Mouse (Mus musculus): ENCODE measurements at regions not wholly inside any gene's neighbourhood (a gene's known extent, or its start where the extent isn't known, plus 50 kb on each side); places are given as distances from the start of the nearest gene placed in this dataset.

GRCm38 (mm10) chr11:31814616-31815015 is 57.4 kb upstream of the Cpeb4 start:
- Histone ChIP-seq H3K36me3 (ENCODE audit: control insufficient read depth, insufficient read depth, low read length) (no peaks in the 10 kb centered on the region), H3K4me1 (replicated peaks; ENCODE audit: control insufficient read depth, insufficient read depth, low read length) (no peaks in the 10 kb centered on the region; the same call in 1 of the 2 replicates), H3K27me3 (replicated peaks; ENCODE audit: control insufficient read depth, insufficient read depth, low read length) (no peaks in the 10 kb centered on the region), H3K9me3 (ENCODE audit: control insufficient read depth, low read length) (no peaks in the 10 kb centered on the region), H3K4me2 (ENCODE audit: low read length) (no peak overlapping the region), H3K9ac (ENCODE audit: low read length) (no peak overlapping the region), H3K4me3 (ENCODE audit: low read depth, low read length) (no peak overlapping the region), H3K27ac (ENCODE audit: low read depth) (no peak overlapping the region)
- no peak for DNase-seq (ENCODE audit: low spot score)
- 85% methylated on average over 4 of the region's 4 CpGs for WGBS
- ATAC-seq (replicated peaks; ENCODE audit: low FRiP score, low TSS enrichment, low read depth) = no peak

GRCm38 (mm10) chr11:31815855-31816488 is 56.0 kb upstream of the Cpeb4 start:
- H3K27ac ChIP-seq (ENCODE audit: low read depth) = no peak overlapping the region
- H3K4me2 ChIP-seq (ENCODE audit: low read length) = no peak overlapping the region
- no peak for ATAC-seq (replicated peaks; ENCODE audit: low FRiP score, low TSS enrichment, low read depth)
- DNase-seq (ENCODE audit: low spot score) = no peak
- H3K27me3 ChIP-seq (replicated peaks; ENCODE audit: control insufficient read depth, insufficient read depth, low read length) = no peaks in the 10 kb centered on the region
- H3K4me1 ChIP-seq (replicated peaks; ENCODE audit: control insufficient read depth, insufficient read depth, low read length) = no peaks in the 10 kb centered on the region
- no peak overlapping the region for H3K4me3 ChIP-seq (ENCODE audit: low read depth, low read length)
- 78% methylated on average over 12 of the region's 12 CpGs for WGBS
- no peaks in the 10 kb centered on the region for H3K9me3 ChIP-seq (ENCODE audit: control insufficient read depth, low read length)
- no peak overlapping the region for H3K9ac ChIP-seq (ENCODE audit: low read length)
- no peaks in the 10 kb centered on the region for H3K36me3 ChIP-seq (ENCODE audit: control insufficient read depth, insufficient read depth, low read length)

DNA sequence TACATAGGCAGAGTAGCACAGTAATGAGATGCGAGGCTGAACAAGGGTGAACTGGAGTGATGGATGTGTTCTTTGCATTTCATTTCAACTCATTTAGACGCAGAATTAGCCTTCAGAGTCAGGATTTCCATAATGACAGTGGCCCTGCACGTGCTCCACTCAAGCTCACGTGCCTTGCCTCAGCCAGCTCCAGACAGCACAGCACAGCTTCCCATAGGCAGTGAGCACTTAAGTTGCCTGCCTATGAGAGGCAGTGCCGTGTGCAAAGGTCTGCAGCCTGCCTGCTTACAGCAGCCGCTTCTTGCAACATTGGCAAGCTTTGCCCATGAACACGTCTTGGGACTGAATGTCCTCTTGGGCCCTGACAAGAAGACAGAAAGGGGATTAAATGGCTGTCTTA is 54.0 kb upstream of the Cpeb4 start:
- no peak overlapping the region for H3K9ac ChIP-seq (ENCODE audit: low read length)
- H3K4me2 ChIP-seq (ENCODE audit: low read length) = no peak overlapping the region
- DNase-seq (ENCODE audit: low spot score) (no peak), ATAC-seq (replicated peaks; ENCODE audit: low FRiP score, low TSS enrichment, low read depth) (no peak)
- no peak overlapping the region for H3K4me3 ChIP-seq (ENCODE audit: low read depth, low read length)
- H3K9me3 ChIP-seq (ENCODE audit: control insufficient read depth, low read length) = no peaks in the 10 kb centered on the region
- H3K27me3 ChIP-seq (replicated peaks; ENCODE audit: control insufficient read depth, insufficient read depth, low read length) = no peaks in the 10 kb centered on the region
- H3K36me3 ChIP-seq (ENCODE audit: control insufficient read depth, insufficient read depth, low read length) = no peaks in the 10 kb centered on the region
- no peaks in the 10 kb centered on the region for H3K4me1 ChIP-seq (replicated peaks; ENCODE audit: control insufficient read depth, insufficient read depth, low read length)
- 76% methylated on average over 7 of the region's 7 CpGs for WGBS
- no peak overlapping the region for H3K27ac ChIP-seq (ENCODE audit: low read depth)

DNA sequence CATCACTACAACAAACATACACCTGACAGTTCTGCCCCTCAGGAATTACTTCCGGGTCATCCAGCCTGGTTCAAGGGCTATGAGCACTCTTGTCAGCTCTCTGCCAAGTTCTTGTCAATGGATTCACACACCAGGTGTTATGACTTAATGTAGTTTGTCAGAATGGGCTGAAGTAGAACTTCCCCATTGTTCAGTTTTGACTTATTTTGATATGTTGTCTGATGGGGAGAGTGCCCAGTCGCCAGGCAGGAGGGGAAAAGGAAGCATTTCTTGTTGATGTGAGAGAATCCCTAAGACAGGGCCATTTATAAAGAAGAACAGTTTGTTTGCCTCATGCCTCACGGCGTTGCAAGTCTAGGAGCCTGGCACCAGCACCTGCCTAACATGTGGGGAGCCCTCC is 52.0 kb upstream of the Cpeb4 start:
- no peaks in the 10 kb centered on the region for H3K36me3 ChIP-seq (ENCODE audit: control insufficient read depth, insufficient read depth, low read length)
- H3K4me1 ChIP-seq (replicated peaks; ENCODE audit: control insufficient read depth, insufficient read depth, low read length) = no peaks in the 10 kb centered on the region
- H3K9ac ChIP-seq (ENCODE audit: low read length) = no peak overlapping the region
- ATAC-seq (replicated peaks; ENCODE audit: low FRiP score, low TSS enrichment, low read depth) (no peak), DNase-seq (ENCODE audit: low spot score) (no peak)
- no peak overlapping the region for H3K27ac ChIP-seq (ENCODE audit: low read depth)
- H3K4me2 ChIP-seq (ENCODE audit: low read length) = no peak overlapping the region
- H3K4me3 ChIP-seq (ENCODE audit: low read depth, low read length) = no peak overlapping the region
- no peaks in the 10 kb centered on the region for H3K27me3 ChIP-seq (replicated peaks; ENCODE audit: control insufficient read depth, insufficient read depth, low read length)
- 74% methylated on average over 4 of the region's 4 CpGs for WGBS
- no peaks in the 10 kb centered on the region for H3K9me3 ChIP-seq (ENCODE audit: control insufficient read depth, low read length)

- no peak for DNase-seq (ENCODE audit: low spot score)
- no peak overlapping the region for H3K4me2 ChIP-seq (ENCODE audit: low read length)
- WGBS = 48% methylated on average over 12 of the region's 12 CpGs
- H3K4me1 ChIP-seq (replicated peaks; ENCODE audit: control insufficient read depth, insufficient read depth, low read length) = no peaks in the 10 kb centered on the region
- no peaks in the 10 kb centered on the region for H3K9me3 ChIP-seq (ENCODE audit: control insufficient read depth, low read length)
- H3K36me3 ChIP-seq (ENCODE audit: control insufficient read depth, insufficient read depth, low read length) = no peaks in the 10 kb centered on the region
- H3K9ac ChIP-seq (ENCODE audit: low read length) = no peak overlapping the region
- peak; percentile 52 for ATAC-seq (replicated peaks; ENCODE audit: low FRiP score, low TSS enrichment, low read depth)
- no peaks in the 10 kb centered on the region for H3K27me3 ChIP-seq (replicated peaks; ENCODE audit: control insufficient read depth, insufficient read depth, low read length)
- no peak overlapping the region for H3K4me3 ChIP-seq (ENCODE audit: low read depth, low read length)
- H3K27ac ChIP-seq (ENCODE audit: low read depth) = no peak overlapping the region
Observed at GRCm38 (mm10) chr11:31821479-31822411, 50.3 kb upstream of the Cpeb4 start.

Data from intestine, embryonic 14.5 days (tissue).